Mouse (Mus musculus): ENCODE results near the gene Aggf1.

- TF ChIP-seq CTCF (IDR thresholded peaks at IDR 0.05; ENCODE audit: low read depth): no peak
- no peak for TF ChIP-seq EP300 (IDR thresholded peaks at IDR 0.05; ENCODE audit: low read depth)
Observed at GRCm38 (mm10) chr13:95418575-95419203, 43.5 kb upstream of the Aggf1 start.

Data from heart, postnatal 0 days (tissue).